Mouse (Mus musculus) CH12.LX (cell line): Measurements from ENCODE around the gene Elavl3. TPM values are rescaled to one million over a fixed set of nuclear protein-coding genes. Genes with fewer than 3 reads are reported as not detected.

Experiments
- DNase-seq: peaks from one replicate; pipeline ENCODE4 v3.0.0-alpha.2; 2013; ENCODE audit errors: extremely low read depth
- H3K27ac ChIP-seq: 2 replicates; pipeline ENCODE4 v1.5.1; 2012; ENCODE audit warnings: low read depth, mild to moderate bottlenecking, control low read depth, moderate library complexity; ENCODE audit not compliant: insufficient read depth
- H3K27me3 ChIP-seq: replicated peaks from 2 replicates; pipeline ENCODE3; 2012; ENCODE audit warnings: inconsistent platforms
- H3K36me3 ChIP-seq, 2 experiments: replicated peaks in 1 of 2; 2 replicates each; pipeline versions ENCODE3 to v1.6.1; 2012; ENCODE audit warnings: inconsistent platforms in 1 of 2, low read length in 1 of 2, mild to moderate bottlenecking in 1 of 2, mixed read lengths in 1 of 2, moderate library complexity in 1 of 2; ENCODE audit not compliant: control insufficient read depth in 1 of 2, insufficient read depth in 1 of 2
- H3K4me1 ChIP-seq, 2 experiments: 2 replicates each; pipeline ENCODE4 v1.6.1; 2012; ENCODE audit warnings: inconsistent platforms in 1 of 2, moderate library complexity in 1 of 2; ENCODE audit not compliant: insufficient read depth in 2 of 2, control insufficient read depth in 1 of 2
- H3K4me2 ChIP-seq: 2 replicates; pipeline ENCODE4 v1.6.1; 2012; ENCODE audit warnings: low read depth, mild to moderate bottlenecking, control low read depth; ENCODE audit not compliant: poor library complexity, insufficient read depth, severe bottlenecking
- H3K4me3 ChIP-seq, 3 experiments: fragments of 150-350 bp in 1 of 3; sonication (generic) in 1 of 3; replicated peaks in 1 of 3; 2 replicates each; pipeline versions ENCODE3 to v1.5.1; 2011 to 2012; ENCODE audit warnings: low read depth in 2 of 3, low read length in 2 of 3, mild to moderate bottlenecking in 2 of 3, moderate library complexity in 2 of 3, control low read depth in 1 of 3, improper control_type of control experiment in 1 of 3, inconsistent platforms in 1 of 3, mixed read lengths in 1 of 3; ENCODE audit not compliant: poor library complexity in 1 of 3
- H3K79me2 ChIP-seq: replicated peaks from 2 replicates; pipeline ENCODE4 v1.6.1; 2012; ENCODE audit warnings: mild to moderate bottlenecking, moderate library complexity; ENCODE audit not compliant: control insufficient read depth, poor library complexity, insufficient read depth, severe bottlenecking; ENCODE audit errors: extremely low read depth
- H3K9ac ChIP-seq: 2 replicates; pipeline ENCODE4 v1.6.1; 2012; ENCODE audit warnings: low read depth, mild to moderate bottlenecking, control low read depth, moderate library complexity; ENCODE audit not compliant: insufficient read depth
- H3K9me3 ChIP-seq: replicated peaks from 2 replicates; pipeline ENCODE3; 2012; ENCODE audit warnings: low read length, inconsistent platforms, mixed read lengths
- CHD1 ChIP-seq: IDR thresholded peaks from 2 replicates; pipeline ENCODE4 v1.6.1; 2012; ENCODE audit warnings: low read depth, low read length, improper control_type of control experiment, inconsistent platforms
- CHD2 ChIP-seq: IDR thresholded peaks from 2 replicates; pipeline ENCODE4 v1.6.1; 2011; ENCODE audit warnings: low read length, improper control_type of control experiment
- EP300 ChIP-seq: IDR thresholded peaks from 2 replicates; pipeline ENCODE4 v1.6.1; 2011; ENCODE audit warnings: low read length, improper control_type of control experiment
- ETS1 ChIP-seq: conservative IDR thresholded peaks from 2 replicates; pipeline ENCODE4 v1.6.1; 2012; ENCODE audit warnings: low read depth, mild to moderate bottlenecking, inconsistent platforms, low read length, improper control_type of control experiment, moderate library complexity
- GABPA ChIP-seq: IDR thresholded peaks from 2 replicates; pipeline ENCODE4 v1.6.1; 2012; ENCODE audit warnings: low read depth, low read length, improper control_type of control experiment, inconsistent platforms; ENCODE audit not compliant: insufficient replicate concordance
- HCFC1 ChIP-seq: IDR thresholded peaks from 2 replicates; pipeline ENCODE4 v1.6.1; 2012; ENCODE audit warnings: low read depth, mild to moderate bottlenecking, inconsistent platforms, low read length, improper control_type of control experiment
- IRF4 ChIP-seq: IDR thresholded peaks from 2 replicates; pipeline ENCODE4 v1.6.1; 2014; ENCODE audit warnings: low read depth, mild to moderate bottlenecking, inconsistent platforms, low read length, improper control_type of control experiment
- MAFK ChIP-seq: IDR thresholded peaks from 2 replicates; pipeline ENCODE4 v1.6.1; 2011; ENCODE audit warnings: low read length, improper control_type of control experiment; ENCODE audit not compliant: insufficient replicate concordance
- MAX ChIP-seq: IDR thresholded peaks from 2 replicates; pipeline ENCODE4 v1.6.1; 2011; ENCODE audit warnings: low read length, improper control_type of control experiment
- MEF2A ChIP-seq: IDR thresholded peaks from 2 replicates; pipeline ENCODE4 v1.6.1; 2014; ENCODE audit warnings: low read depth, mild to moderate bottlenecking, inconsistent platforms, low read length, improper control_type of control experiment, borderline replicate concordance
- MXI1 ChIP-seq: IDR thresholded peaks from 2 replicates; pipeline ENCODE4 v1.6.1; 2011; ENCODE audit warnings: mild to moderate bottlenecking, low read depth, low read length, improper control_type of control experiment
- NELFE ChIP-seq: IDR thresholded peaks from 2 replicates; pipeline ENCODE4 v1.6.1; 2011; ENCODE audit warnings: low read depth, low read length, improper control_type of control experiment
- PAX5 ChIP-seq: IDR thresholded peaks from 2 replicates; pipeline ENCODE4 v1.6.1; 2012; ENCODE audit warnings: low read length, inconsistent platforms, mixed read lengths
- SMC3 ChIP-seq: IDR thresholded peaks from 2 replicates; pipeline ENCODE4 v1.6.1; 2011; ENCODE audit warnings: low read depth, low read length, improper control_type of control experiment
- TCF12 ChIP-seq: IDR thresholded peaks from 2 replicates; pipeline ENCODE4 v1.6.1; 2014; ENCODE audit warnings: low read depth, mild to moderate bottlenecking, inconsistent platforms, low read length, improper control_type of control experiment
- USF1 ChIP-seq: IDR thresholded peaks from 2 replicates; pipeline ENCODE4 v1.6.1; 2014; ENCODE audit warnings: low read depth, mild to moderate bottlenecking, inconsistent platforms, low read length, improper control_type of control experiment
- USF2 ChIP-seq: conservative IDR thresholded peaks from 2 replicates; pipeline ENCODE4 v1.6.1; 2011; ENCODE audit warnings: low read depth, low read length, improper control_type of control experiment
- ZMIZ1 ChIP-seq: IDR thresholded peaks from 2 replicates; pipeline ENCODE4 v1.6.1; 2012; ENCODE audit warnings: low read depth, mild to moderate bottlenecking, inconsistent platforms, low read length, improper control_type of control experiment
- ZNF384 ChIP-seq: IDR thresholded peaks from 2 replicates; pipeline ENCODE4 v1.6.1; 2012; ENCODE audit warnings: low read depth, low read length, improper control_type of control experiment, inconsistent platforms
- dilution Hi-C: fragments of 300-500 bp; cut with MboI; formaldehyde crosslinking; loops from 2 replicates; pipeline ENCODE4 v1.14.3; 2020; ENCODE audit warnings: low sequenced_read_pairs; ENCODE audit not compliant: extremely low pct_unique_long_range_greater_than_20kb, extremely low pct_ligation_motif_present
- in situ Hi-C: fragments of 300-500 bp; cut with MboI; formaldehyde crosslinking; loops from 3 replicates; pipeline ENCODE4 v1.14.3; 2019; ENCODE audit warnings: low sequenced_read_pairs, low pct_ligation_motif_present, low pct_unique_long_range_greater_than_20kb, mixed read lengths
- polyA plus RNA-seq: library from polyadenylated mRNA; unstranded; fragments of >175 nt; gene quantifications from 2 replicates; pipeline ENCODE4 v1.2.1, GENCODE M21; 2012; ENCODE audit warnings: low read depth; ENCODE audit not compliant: insufficient read length
- total RNA-seq, 2 experiments: library from RNA; depleted of rRNA; stranded (reverse); fragments of 300-350 nt in 1 of 2; fragments of >200 nt in 1 of 2; gene quantifications; 2 replicates each; pipeline ENCODE4 v1.2.3; 2012 to 2014

Elavl3 gene
- total and polyA plus RNA-seq, 3 experiments: 0.04 to 0.06 TPM; not detected in 1

DNA sequence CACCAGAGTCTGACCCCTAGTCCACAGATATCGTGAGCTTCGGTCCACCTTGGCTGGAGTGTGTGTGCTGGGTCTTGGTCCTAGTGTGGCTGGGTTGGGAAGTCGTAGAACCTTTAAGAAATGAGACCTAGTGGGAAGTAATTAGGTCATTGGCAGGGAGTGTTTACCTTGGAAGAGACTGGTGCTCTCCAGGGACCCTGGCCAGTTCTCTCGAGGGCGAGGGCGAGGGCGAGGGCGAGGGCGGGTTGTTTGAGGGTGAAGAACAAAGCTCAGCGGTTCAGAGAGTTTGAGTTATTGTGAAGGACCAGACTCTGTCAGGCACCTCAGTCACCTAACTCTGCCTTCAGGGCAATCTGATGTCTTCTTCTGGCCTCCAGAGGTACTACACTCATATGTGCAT is 14.0 kb downstream of the Elavl3 start:
- no peak for TF ChIP-seq ZNF384
- no peak for TF ChIP-seq MAX
- TF ChIP-seq TCF12: no peak
- Histone ChIP-seq H3K9me3 (peaks cover 3% of the 10 kb centered on the region), H3K4me2 (no peak overlapping the region), H3K27me3 (peaks cover 1% of the 10 kb centered on the region), H3K27ac (no peak overlapping the region), H3K4me3 (no peak overlapping the region), H3K79me2 (no peaks in the 10 kb centered on the region), H3K9ac (no peak overlapping the region), H3K4me1 (peaks cover 0 to 8% of the 10 kb centered on the region in 2 experiments; a peak in 1 of 4 replicates), H3K36me3 (no peaks in the 10 kb centered on the region)
- dilution Hi-C loops: no loop called here
- in situ Hi-C loops: no loop called here
- DNase-seq: no peak

DNA sequence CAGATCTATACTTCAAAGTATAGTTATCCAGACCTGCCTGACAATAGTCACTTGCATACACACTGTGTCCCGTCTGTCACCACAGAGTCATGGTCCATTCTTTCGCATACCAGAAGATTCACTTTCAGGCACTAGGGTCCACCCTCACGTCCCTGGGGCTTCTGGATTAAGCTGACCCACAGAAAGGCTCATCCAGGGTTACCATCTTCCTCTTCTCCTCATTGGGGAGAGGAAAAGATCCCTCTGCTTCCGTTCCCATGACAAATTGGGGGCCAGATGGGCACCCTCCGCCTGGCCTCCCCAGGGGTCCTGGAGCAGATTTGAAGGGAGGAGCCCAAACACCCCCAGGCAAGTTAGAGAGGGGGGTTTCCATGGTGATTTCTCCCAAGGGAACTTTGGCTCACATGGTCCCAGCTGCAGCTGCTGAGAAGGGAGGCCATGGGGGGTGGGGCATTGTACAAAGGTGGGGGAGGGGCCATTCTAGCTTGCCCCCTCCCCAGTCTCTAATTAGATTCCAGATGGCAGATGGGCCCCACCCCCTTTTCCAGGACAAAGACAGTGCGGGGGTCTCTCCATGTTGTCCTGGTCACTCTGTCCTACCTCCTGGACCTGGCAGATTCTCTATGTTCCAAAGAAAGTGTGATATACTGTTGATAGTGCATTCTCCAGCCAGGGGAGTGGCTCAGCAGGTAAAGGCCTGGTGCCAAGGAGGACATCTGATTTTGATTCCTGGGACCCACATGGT is 16.4 kb downstream of the Elavl3 start:
- TF ChIP-seq CHD2 (no peak), SMC3 (no peak), USF2 (no peak), ETS1 (no peak), GABPA (no peak), ZMIZ1 (no peak), NELFE (no peak), USF1 (no peak), EP300 (no peak), MAX (no peak), IRF4 (no peak), HCFC1 (no peak), PAX5 (no peak), CHD1 (no peak), MXI1 (no peak), MAFK (no peak), MEF2A (no peak)
- H3K27me3 ChIP-seq: peaks cover 1% of the 10 kb centered on the region
- peaks cover 0 to 8% of the 10 kb centered on the region in 2 experiments; a peak in 1 of 4 replicates for H3K4me1 ChIP-seq
- peaks cover 2% of the 10 kb centered on the region for H3K9me3 ChIP-seq
- H3K79me2 ChIP-seq: no peaks in the 10 kb centered on the region
- no peaks in the 10 kb centered on the region for H3K36me3 ChIP-seq
- no peak for DNase-seq
- H3K4me2 ChIP-seq: no peak overlapping the region
- no peak overlapping the region for H3K9ac ChIP-seq
- H3K27ac ChIP-seq: no peak overlapping the region
- in situ Hi-C loops (no loop called here), dilution Hi-C loops (no loop called here)
- H3K4me3 ChIP-seq: no peak overlapping the region
